Mouse (Mus musculus) brain, embryonic 18.5 days (tissue): ENCODE measurements around the gene Exoc8.

Experiments
- DNase-seq: peaks from one replicate; pipeline ENCODE4 v3.0.0-alpha.2; 2012; ENCODE audit warnings: low read depth, low spot score

Gene Exoc8

DNA sequence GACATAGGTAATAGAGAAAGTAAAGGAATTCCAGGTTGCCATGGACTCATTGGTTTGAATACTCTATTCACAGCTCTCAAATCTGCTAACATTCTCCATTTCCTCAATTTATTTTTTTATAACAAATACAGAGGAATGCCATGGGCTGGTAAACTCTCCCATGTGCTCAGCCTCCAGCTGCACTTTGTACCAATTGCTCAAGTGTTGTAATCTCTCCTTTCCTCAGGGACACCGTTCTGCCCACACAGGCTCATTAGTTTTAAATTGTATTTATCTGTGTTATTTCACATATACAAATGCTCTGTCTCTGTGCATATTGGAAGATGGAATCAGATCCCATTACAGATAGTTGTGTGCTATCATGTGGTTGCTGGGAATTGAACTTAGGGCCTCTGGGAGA, 44.0 kb downstream of the Exoc8 start:
- DNase-seq = no peak

DNA sequence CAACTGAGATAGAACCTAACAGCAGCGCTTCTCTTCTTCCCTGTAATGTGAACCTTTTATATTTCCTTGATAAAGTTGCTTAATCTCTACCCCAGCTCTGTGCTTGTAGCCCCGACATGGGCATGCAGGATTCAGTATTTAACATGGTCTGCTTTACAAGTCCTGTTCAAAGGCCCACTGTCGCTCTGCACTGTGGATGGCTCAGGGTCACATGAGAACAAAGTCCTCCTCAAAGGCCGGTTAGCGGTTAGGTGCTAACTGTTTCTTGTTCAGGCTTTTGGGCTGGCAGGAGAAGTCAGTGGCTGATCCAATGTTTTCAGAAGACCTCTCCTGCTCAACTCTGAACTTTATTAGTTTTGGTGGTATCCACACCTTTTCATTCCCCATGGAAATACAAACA, 51.9 kb downstream of the Exoc8 start:
- no peak for DNase-seq

DNA sequence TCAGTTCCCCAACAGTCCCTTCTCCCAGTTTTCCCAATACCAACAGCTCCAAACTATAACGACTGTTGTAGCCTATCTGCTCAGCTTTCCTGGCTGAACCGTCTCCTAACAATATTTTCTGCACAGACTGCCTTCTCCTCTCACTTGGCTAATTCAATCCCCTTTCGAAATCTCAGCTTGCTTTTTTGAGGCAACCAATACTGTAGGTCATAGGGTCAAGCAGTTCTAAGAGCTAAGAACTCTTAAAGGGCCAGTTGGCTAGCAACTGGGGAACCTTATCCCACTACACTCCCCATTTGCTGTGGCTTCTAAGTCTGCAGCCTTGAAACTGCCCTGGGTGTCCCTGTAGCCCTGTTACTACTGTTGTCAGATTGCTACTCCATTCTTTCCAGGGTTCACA, 52.4 kb downstream of the Exoc8 start:
- no peak for DNase-seq
